Mouse (Mus musculus) urinary bladder, postnatal 36 days (tissue): ENCODE measurements around the gene Gm20379.

Experiments
- DNase-seq, 2 experiments: peaks; one replicate each; pipeline ENCODE4 v3.0.0; 2022; ENCODE audit warnings: low spot score in 2 of 2, mixed read lengths in 1 of 2

The Gm20379 gene

GRCm38 (mm10) chr13:92305680-92306079, at the start of gene Gm20379:
Gm20379 (plus strand) TSS chr13:92305980.
- DNase-seq, result no peak

- no peak for DNase-seq
These were observed 44.5 kb upstream of the Gm20379 start for GRCm38 (mm10) chr13:92261329-92261728.

- no peak for DNase-seq
These were observed 42.2 kb upstream of the Gm20379 start for GRCm38 (mm10) chr13:92263566-92263965.

GRCm38 (mm10) chr13:92267076-92267475, 38.7 kb upstream of the Gm20379 start:
- no peak for DNase-seq

- peak; percentile 28 to 67 for DNase-seq
These were observed 31.2 kb upstream of the Gm20379 start for GRCm38 (mm10) chr13:92274274-92275198.

GRCm38 (mm10) chr13:92275292-92275691, 30.5 kb upstream of the Gm20379 start:
- DNase-seq, result no peak

- DNase-seq, result no peak
These were observed 28.8 kb upstream of the Gm20379 start for GRCm38 (mm10) chr13:92277027-92277426.

GRCm38 (mm10) chr13:92291605-92292004, 14.2 kb upstream of the Gm20379 start:
- no peak for DNase-seq

GRCm38 (mm10) chr13:92293883-92294282, 11.9 kb upstream of the Gm20379 start:
- DNase-seq, result no peak

GRCm38 (mm10) chr13:92296490-92296889, 9.3 kb upstream of the Gm20379 start:
- DNase-seq, result no peak

- DNase-seq, result no peak
These were observed 8.8 kb upstream of the Gm20379 start for GRCm38 (mm10) chr13:92297021-92297420.

GRCm38 (mm10) chr13:92299522-92299921, 6.3 kb upstream of the Gm20379 start:
- DNase-seq, result no peak

- no peak for DNase-seq
These were observed 4.0 kb upstream of the Gm20379 start for GRCm38 (mm10) chr13:92301754-92302153.

GRCm38 (mm10) chr13:92302466-92302865, 3.3 kb upstream of the Gm20379 start:
- DNase-seq, result no peak

GRCm38 (mm10) chr13:92303062-92303948, 2.5 kb upstream of the Gm20379 start:
- DNase-seq, result no peak

GRCm38 (mm10) chr13:92304291-92304690, 1.5 kb upstream of the Gm20379 start:
- no peak for DNase-seq

GRCm38 (mm10) chr13:92314613-92315012, 8.8 kb downstream of the Gm20379 start:
- DNase-seq, result no peak

GRCm38 (mm10) chr13:92320770-92321169, 15.0 kb downstream of the Gm20379 start:
- DNase-seq, result no peak

GRCm38 (mm10) chr13:92326030-92326429, 20.2 kb downstream of the Gm20379 start:
- DNase-seq, result no peak

GRCm38 (mm10) chr13:92328000-92328399, 22.2 kb downstream of the Gm20379 start:
- DNase-seq, result no peak

- DNase-seq, result no peak
These were observed 24.8 kb downstream of the Gm20379 start for GRCm38 (mm10) chr13:92330621-92331020.

- no peak for DNase-seq
These were observed 26.5 kb downstream of the Gm20379 start for GRCm38 (mm10) chr13:92332103-92332879.
